Mouse (Mus musculus): ENCODE measurements around the gene Prmt8. TPM values are rescaled to one million over a fixed set of nuclear protein-coding genes. Genes with fewer than 3 reads are reported as not detected.

Gene Prmt8
- polyA plus RNA-seq, 1 experiment, result 0.22 TPM

- Histone ChIP-seq H3K9ac (ENCODE audit: low read depth, poor library complexity, severe bottlenecking) (no peak overlapping the region), H3K27ac (ENCODE audit: insufficient read depth, low read length) (no peak overlapping the region), H3K27me3 (ENCODE audit: control insufficient read depth, insufficient read depth, low read length, poor library complexity, severe bottlenecking) (no peaks in the 10 kb centered on the region; the same call in 1 of the 2 replicates), H3K36me3 (ENCODE audit: control insufficient read depth, insufficient read depth, low read length, poor library complexity, severe bottlenecking) (no peaks in the 10 kb centered on the region), H3K4me3 (ENCODE audit: low read depth, low read length) (no peak overlapping the region), H3K4me1 (ENCODE audit: control insufficient read depth, insufficient read depth, low read length) (no peaks in the 10 kb centered on the region), H3K9me3 (replicated peaks; ENCODE audit: control insufficient read depth, insufficient read depth, low read length, poor library complexity, severe bottlenecking) (no peaks in the 10 kb centered on the region)
- TF ChIP-seq CTCF (IDR thresholded peaks at IDR 0.05; ENCODE audit: low read depth, low read length), result no peak
- TF ChIP-seq EP300 (IDR thresholded peaks at IDR 0.05; ENCODE audit: insufficient read depth, low read depth, low read length), result no peak
- no peak for TF ChIP-seq POLR2A (IDR thresholded peaks at IDR 0.05; ENCODE audit: insufficient read depth, low read length)
Observed at GRCm38 (mm10) chr6:127751499-127751898, 17.8 kb downstream of the Prmt8 start.

GRCm38 (mm10) chr6:127748793-127749192 is 20.5 kb downstream of the Prmt8 start:
- Histone ChIP-seq H3K9me3 (replicated peaks; ENCODE audit: control insufficient read depth, insufficient read depth, low read length, poor library complexity, severe bottlenecking) (no peaks in the 10 kb centered on the region), H3K9ac (ENCODE audit: low read depth, poor library complexity, severe bottlenecking) (no peak overlapping the region), H3K27me3 (ENCODE audit: control insufficient read depth, insufficient read depth, low read length, poor library complexity, severe bottlenecking) (no peaks in the 10 kb centered on the region; the same call in 1 of the 2 replicates), H3K27ac (ENCODE audit: insufficient read depth, low read length) (no peak overlapping the region), H3K4me1 (ENCODE audit: control insufficient read depth, insufficient read depth, low read length) (no peaks in the 10 kb centered on the region), H3K4me3 (ENCODE audit: low read depth, low read length) (no peak overlapping the region), H3K36me3 (ENCODE audit: control insufficient read depth, insufficient read depth, low read length, poor library complexity, severe bottlenecking) (no peaks in the 10 kb centered on the region)
- TF ChIP-seq EP300 (IDR thresholded peaks at IDR 0.05; ENCODE audit: insufficient read depth, low read depth, low read length), result no peak
- TF ChIP-seq CTCF (IDR thresholded peaks at IDR 0.05; ENCODE audit: low read depth, low read length), result no peak
- TF ChIP-seq POLR2A (IDR thresholded peaks at IDR 0.05; ENCODE audit: insufficient read depth, low read length), result no peak

DNA sequence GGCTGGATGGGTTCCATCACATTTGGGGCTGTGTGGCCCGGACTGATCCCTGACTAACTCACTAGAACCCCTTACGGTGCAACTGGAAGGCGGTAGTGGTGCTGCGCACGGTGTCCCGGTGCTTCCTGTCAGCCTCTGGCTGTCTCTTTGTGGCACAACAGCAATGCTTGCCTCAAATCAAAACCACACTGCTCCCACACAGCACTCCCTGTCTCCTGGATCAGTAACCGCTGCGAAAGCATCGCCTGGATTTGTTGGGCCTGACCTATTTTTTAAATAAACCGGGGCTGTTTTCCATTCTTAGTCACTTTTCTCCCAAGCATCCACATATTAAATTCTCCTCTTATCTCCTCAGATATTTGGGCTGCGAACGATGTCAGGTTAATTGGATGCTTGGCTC is 27.0 kb downstream of the Prmt8 start:
- Histone ChIP-seq H3K9ac (ENCODE audit: low read depth, poor library complexity, severe bottlenecking) (no peak overlapping the region), H3K27me3 (ENCODE audit: control insufficient read depth, insufficient read depth, low read length, poor library complexity, severe bottlenecking) (no peaks in the 10 kb centered on the region; the same call in 1 of the 2 replicates), H3K4me3 (ENCODE audit: low read depth, low read length) (no peak overlapping the region), H3K36me3 (ENCODE audit: control insufficient read depth, insufficient read depth, low read length, poor library complexity, severe bottlenecking) (no peaks in the 10 kb centered on the region), H3K27ac (ENCODE audit: insufficient read depth, low read length) (no peak overlapping the region), H3K9me3 (replicated peaks; ENCODE audit: control insufficient read depth, insufficient read depth, low read length, poor library complexity, severe bottlenecking) (no peaks in the 10 kb centered on the region), H3K4me1 (ENCODE audit: control insufficient read depth, insufficient read depth, low read length) (no peaks in the 10 kb centered on the region)
- TF ChIP-seq CTCF (IDR thresholded peaks at IDR 0.05; ENCODE audit: low read depth, low read length) (no peak), POLR2A (IDR thresholded peaks at IDR 0.05; ENCODE audit: insufficient read depth, low read length) (no peak), EP300 (IDR thresholded peaks at IDR 0.05; ENCODE audit: insufficient read depth, low read depth, low read length) (no peak)

DNA sequence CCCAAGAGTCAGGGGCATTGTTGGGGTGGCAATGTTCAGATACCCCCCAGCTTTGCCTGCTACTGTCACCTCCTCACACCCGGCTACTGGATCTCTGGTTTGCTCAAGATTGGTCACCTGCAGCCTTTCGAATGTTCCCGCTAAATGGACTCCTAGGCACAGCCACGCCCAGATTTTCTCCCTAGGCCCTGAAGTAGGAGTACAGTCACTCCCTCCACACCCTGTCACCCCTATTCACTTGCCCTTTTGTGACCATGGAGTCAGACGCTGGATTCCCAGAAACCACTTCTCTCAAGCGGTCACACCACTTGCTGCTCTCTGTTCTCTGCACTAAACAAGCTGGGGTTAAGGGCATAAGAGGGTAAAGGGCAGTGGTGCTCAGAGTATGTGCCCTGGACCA is 28.1 kb downstream of the Prmt8 start:
- H3K9ac ChIP-seq (ENCODE audit: low read depth, poor library complexity, severe bottlenecking), result no peak overlapping the region
- H3K27ac ChIP-seq (ENCODE audit: insufficient read depth, low read length), result no peak overlapping the region
- no peaks in the 10 kb centered on the region for H3K4me1 ChIP-seq (ENCODE audit: control insufficient read depth, insufficient read depth, low read length)
- H3K9me3 ChIP-seq (replicated peaks; ENCODE audit: control insufficient read depth, insufficient read depth, low read length, poor library complexity, severe bottlenecking), result no peaks in the 10 kb centered on the region
- no peak for TF ChIP-seq POLR2A (IDR thresholded peaks at IDR 0.05; ENCODE audit: insufficient read depth, low read length)
- no peak for TF ChIP-seq CTCF (IDR thresholded peaks at IDR 0.05; ENCODE audit: low read depth, low read length)
- no peak for TF ChIP-seq EP300 (IDR thresholded peaks at IDR 0.05; ENCODE audit: insufficient read depth, low read depth, low read length)
- no peaks in the 10 kb centered on the region for H3K36me3 ChIP-seq (ENCODE audit: control insufficient read depth, insufficient read depth, low read length, poor library complexity, severe bottlenecking)
- no peaks in the 10 kb centered on the region for H3K27me3 ChIP-seq (ENCODE audit: control insufficient read depth, insufficient read depth, low read length, poor library complexity, severe bottlenecking)
- no peak overlapping the region for H3K4me3 ChIP-seq (ENCODE audit: low read depth, low read length)

DNA sequence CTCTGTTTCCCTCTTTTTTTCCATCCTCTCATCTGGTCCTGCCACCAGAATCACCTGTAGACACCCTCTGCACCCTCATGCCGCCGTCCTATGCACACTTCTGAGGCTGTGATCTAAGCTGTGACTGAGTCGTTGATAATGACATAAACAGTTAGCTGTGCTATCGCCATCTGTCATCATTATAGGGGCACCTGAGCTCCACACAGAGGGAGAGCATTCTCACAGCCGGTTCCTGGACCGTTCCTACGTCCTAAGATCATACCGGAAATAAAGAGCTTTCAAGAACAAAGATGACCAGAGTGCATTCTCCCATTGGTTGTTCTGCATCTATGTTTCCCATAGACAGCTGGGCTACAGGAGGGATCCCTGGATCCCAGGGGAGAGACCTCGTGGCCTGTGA is 28.6 kb downstream of the Prmt8 start:
- Histone ChIP-seq H3K4me3 (ENCODE audit: low read depth, low read length) (no peak overlapping the region), H3K4me1 (ENCODE audit: control insufficient read depth, insufficient read depth, low read length) (peaks cover 1% of the 10 kb centered on the region), H3K27me3 (ENCODE audit: control insufficient read depth, insufficient read depth, low read length, poor library complexity, severe bottlenecking) (no peaks in the 10 kb centered on the region), H3K27ac (ENCODE audit: insufficient read depth, low read length) (no peak overlapping the region), H3K9me3 (replicated peaks; ENCODE audit: control insufficient read depth, insufficient read depth, low read length, poor library complexity, severe bottlenecking) (no peaks in the 10 kb centered on the region), H3K36me3 (ENCODE audit: control insufficient read depth, insufficient read depth, low read length, poor library complexity, severe bottlenecking) (no peaks in the 10 kb centered on the region), H3K9ac (ENCODE audit: low read depth, poor library complexity, severe bottlenecking) (no peak overlapping the region)
- TF ChIP-seq EP300 (IDR thresholded peaks at IDR 0.05; ENCODE audit: insufficient read depth, low read depth, low read length) (no peak), CTCF (IDR thresholded peaks at IDR 0.05; ENCODE audit: low read depth, low read length) (no peak), POLR2A (IDR thresholded peaks at IDR 0.05; ENCODE audit: insufficient read depth, low read length) (no peak)

GRCm38 (mm10) chr6:127739921-127740320 is 29.4 kb downstream of the Prmt8 start:
- Histone ChIP-seq H3K4me1 (ENCODE audit: control insufficient read depth, insufficient read depth, low read length) (peaks cover 2% of the 10 kb centered on the region), H3K27me3 (ENCODE audit: control insufficient read depth, insufficient read depth, low read length, poor library complexity, severe bottlenecking) (no peaks in the 10 kb centered on the region), H3K9me3 (replicated peaks; ENCODE audit: control insufficient read depth, insufficient read depth, low read length, poor library complexity, severe bottlenecking) (no peaks in the 10 kb centered on the region), H3K36me3 (ENCODE audit: control insufficient read depth, insufficient read depth, low read length, poor library complexity, severe bottlenecking) (no peaks in the 10 kb centered on the region), H3K9ac (ENCODE audit: low read depth, poor library complexity, severe bottlenecking) (no peak overlapping the region), H3K4me3 (ENCODE audit: low read depth, low read length) (no peak overlapping the region), H3K27ac (ENCODE audit: insufficient read depth, low read length) (no peak overlapping the region)
- TF ChIP-seq POLR2A (IDR thresholded peaks at IDR 0.05; ENCODE audit: insufficient read depth, low read length), result no peak
- no peak for TF ChIP-seq EP300 (IDR thresholded peaks at IDR 0.05; ENCODE audit: insufficient read depth, low read depth, low read length)
- no peak for TF ChIP-seq CTCF (IDR thresholded peaks at IDR 0.05; ENCODE audit: low read depth, low read length)

All from ES-Bruce4 (cell line).